Mouse (Mus musculus): ENCODE data around the gene Hp1bp3. TPM values are rescaled to one million over a fixed set of nuclear protein-coding genes. Genes with fewer than 3 reads are reported as not detected.

Gene Hp1bp3
- polyA plus RNA-seq, 1 experiment from 2014 or later, result 259 TPM

DNA sequence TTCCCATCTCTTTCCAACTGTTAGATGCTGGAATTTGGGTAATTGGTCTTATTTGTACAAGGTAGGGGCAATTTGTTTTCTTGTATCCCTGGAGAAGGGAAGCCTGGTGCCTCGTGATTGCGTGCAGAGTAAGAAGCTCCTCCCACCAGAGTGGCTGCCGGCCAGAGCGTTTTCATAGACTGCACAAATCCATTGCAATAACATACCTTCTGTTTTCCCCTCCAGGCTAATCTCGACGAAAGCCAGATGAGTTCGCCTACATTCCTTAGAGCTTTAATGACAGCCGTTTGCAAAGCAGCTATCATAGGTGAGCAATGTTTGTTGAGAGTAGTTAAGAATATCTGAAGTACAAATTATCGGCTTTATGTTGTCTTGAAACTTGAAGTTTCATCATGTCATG, 14.4 kb upstream of the Hp1bp3 start:
- no peak overlapping the region for H3K4me2 ChIP-seq
- H3K9me3 ChIP-seq (replicated peaks), result no peaks in the 10 kb centered on the region
- no peak overlapping the region for H3K27ac ChIP-seq
- ATAC-seq, result no peak
- WGBS, result 88% methylated on average over 9 of the region's 9 CpGs
- no peak overlapping the region for H3K4me3 ChIP-seq
- H3K9ac ChIP-seq, result no peak overlapping the region
- H3K4me1 ChIP-seq, result no peaks in the 10 kb centered on the region
- peaks cover 94% of the 10 kb centered on the region for H3K36me3 ChIP-seq (ENCODE audit: poor library complexity, severe bottlenecking)
- H3K27me3 ChIP-seq, result no peaks in the 10 kb centered on the region

DNA sequence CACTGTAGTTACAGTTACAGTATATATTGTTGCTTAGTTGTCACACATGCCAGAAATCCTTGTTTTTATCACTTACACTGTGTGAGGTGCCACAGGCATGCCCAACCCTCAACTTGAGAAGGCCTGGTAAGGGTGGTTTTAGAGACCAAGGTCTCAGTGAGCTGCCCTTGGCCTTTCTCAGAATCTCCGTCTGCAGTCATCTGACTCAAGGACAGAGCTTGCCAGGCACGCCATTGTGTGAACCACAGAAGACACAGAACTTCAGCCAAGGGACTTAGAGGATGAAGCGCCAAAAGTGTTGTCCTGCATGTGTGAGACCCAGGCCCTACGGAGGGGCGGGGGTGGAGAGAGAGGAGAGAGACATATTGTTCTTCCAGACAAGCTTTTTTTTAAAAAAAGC, 6.0 kb upstream of the Hp1bp3 start:
- Histone ChIP-seq H3K4me2 (no peak overlapping the region), H3K9ac (no peak overlapping the region), H3K27me3 (no peaks in the 10 kb centered on the region), H3K27ac (no peak overlapping the region), H3K9me3 (replicated peaks) (no peaks in the 10 kb centered on the region), H3K4me3 (no peak overlapping the region), H3K4me1 (no peaks in the 10 kb centered on the region), H3K36me3 (ENCODE audit: poor library complexity, severe bottlenecking) (peaks cover 49% of the 10 kb centered on the region)
- WGBS, result 89% methylated on average over 5 of the region's 5 CpGs
- ATAC-seq, result no peak

DNA sequence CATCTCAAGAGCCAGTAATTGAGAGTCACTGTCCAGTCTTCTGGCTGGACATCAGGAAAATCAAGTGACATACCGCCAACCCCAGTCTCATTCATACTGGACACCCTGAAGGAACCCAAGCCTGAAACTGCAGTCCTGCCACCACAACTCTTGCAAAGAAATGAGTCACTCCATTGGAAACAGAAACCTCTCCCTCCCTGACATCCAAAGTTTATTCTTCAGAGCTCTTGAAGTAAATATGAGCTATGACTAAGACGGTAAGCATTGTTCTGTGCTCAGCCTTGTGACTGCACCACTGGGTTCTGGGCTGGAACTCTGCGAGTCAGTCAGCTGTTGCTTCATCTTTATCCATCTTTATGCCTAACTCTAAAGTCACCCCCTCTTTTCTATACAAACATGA, 2.2 kb upstream of the Hp1bp3 start:
- no peak for ATAC-seq
- Histone ChIP-seq H3K9me3 (replicated peaks) (no peaks in the 10 kb centered on the region), H3K4me3 (no peak overlapping the region), H3K27me3 (no peaks in the 10 kb centered on the region), H3K36me3 (ENCODE audit: poor library complexity, severe bottlenecking) (peaks cover 14% of the 10 kb centered on the region), H3K4me2 (no peak overlapping the region), H3K4me1 (peaks cover 22% of the 10 kb centered on the region), H3K9ac (no peak overlapping the region), H3K27ac (no peak overlapping the region)
- WGBS, result 86% methylated on average over 3 of the region's 3 CpGs

DNA sequence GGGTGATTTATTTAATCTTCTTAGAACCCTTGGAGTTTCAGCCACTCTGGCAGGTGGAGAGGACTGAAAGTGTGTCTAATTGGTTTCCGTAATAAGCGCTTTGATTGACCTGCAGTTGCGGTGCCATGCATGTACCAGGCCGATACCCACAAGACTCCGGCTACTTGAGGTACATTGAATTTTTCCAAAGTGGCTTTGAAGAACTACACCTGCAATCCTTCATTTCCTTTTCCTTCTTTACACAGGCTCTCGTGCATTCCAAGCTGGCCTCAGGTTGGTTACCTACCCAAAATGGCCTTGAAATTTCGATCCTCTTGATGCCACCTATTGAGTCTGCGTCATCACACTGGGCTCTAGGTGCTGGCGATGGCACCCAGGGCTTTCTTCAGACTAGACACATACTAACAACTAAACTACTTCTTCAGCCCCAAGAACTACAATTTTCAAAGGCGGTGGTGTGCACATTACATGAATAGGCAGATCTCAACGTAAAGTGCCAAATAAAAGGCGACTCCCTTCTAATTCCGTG, 361 bp upstream of the Hp1bp3 start:
- no peak for ATAC-seq
- Histone ChIP-seq H3K4me3 (peak overlapping the region; percentile 99), H3K4me2 (peak overlapping the region; percentile 78), H3K4me1 (peaks cover 39% of the 10 kb centered on the region), H3K36me3 (ENCODE audit: poor library complexity, severe bottlenecking) (no peaks in the 10 kb centered on the region), H3K9ac (peak overlapping the region; percentile 99), H3K27ac (peak overlapping the region; percentile 99), H3K27me3 (no peaks in the 10 kb centered on the region), H3K9me3 (replicated peaks) (no peaks in the 10 kb centered on the region)
- WGBS, result 46% methylated on average over 13 of the region's 13 CpGs

DNA sequence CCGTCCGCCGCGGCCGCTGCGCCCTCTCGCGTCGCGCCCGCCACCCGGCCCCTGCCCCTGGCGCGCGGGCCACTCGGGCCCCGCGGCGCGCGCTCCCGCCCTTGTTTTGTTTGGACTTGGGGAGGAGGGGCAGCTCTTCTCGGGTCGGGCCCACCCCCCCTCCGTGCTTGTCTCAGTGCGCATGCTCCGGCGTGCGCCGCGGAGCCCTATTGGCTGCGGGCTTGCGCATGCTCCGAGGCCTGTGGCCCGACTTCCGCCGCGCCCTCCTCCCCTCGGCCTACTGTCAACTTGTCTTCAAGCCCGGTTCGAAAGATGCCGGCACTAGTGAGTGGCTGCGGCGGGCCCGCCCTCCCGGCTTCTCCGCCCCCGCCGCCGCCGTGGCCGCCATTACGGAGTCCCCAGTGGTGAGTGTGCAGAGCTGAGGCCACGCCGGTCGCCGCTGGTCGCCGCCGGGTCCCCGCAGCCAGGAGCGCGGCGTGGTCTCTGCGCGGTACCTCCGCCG, 846 bp downstream of the Hp1bp3 start:
- WGBS, result under 1% methylated on average over 49 of the region's 68 CpGs
- no peaks in the 10 kb centered on the region for H3K9me3 ChIP-seq (replicated peaks)
- H3K9ac ChIP-seq, result peak overlapping the region; percentile 99
- ATAC-seq, result peak; percentile 96
- peak overlapping the region; percentile 89 for H3K4me2 ChIP-seq
- peak overlapping the region; percentile 99 for H3K4me3 ChIP-seq
- H3K27ac ChIP-seq, result peak overlapping the region; percentile 99
- peaks cover 40% of the 10 kb centered on the region for H3K4me1 ChIP-seq
- no peaks in the 10 kb centered on the region for H3K27me3 ChIP-seq
- peaks cover 1% of the 10 kb centered on the region for H3K36me3 ChIP-seq (ENCODE audit: poor library complexity, severe bottlenecking)

DNA sequence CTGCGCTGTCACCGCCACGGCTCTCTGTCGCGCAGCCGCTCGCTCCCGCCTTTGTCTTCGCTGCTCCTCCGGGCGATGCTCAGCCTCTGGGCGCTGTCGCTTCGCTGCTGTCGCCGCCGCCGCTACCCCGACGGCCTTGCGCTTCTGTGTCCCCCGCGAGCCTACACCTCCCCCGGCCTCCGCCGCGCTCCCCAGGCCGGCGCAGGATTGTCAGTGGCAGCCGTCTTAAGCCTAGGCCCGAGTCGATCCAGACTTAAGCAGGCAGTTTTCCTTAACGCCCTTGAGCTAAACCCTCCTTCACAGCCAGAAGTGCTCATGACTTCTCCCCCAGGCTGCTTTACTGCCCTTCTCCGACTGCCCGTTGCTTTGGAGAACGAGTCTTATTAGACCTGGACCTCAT, 1.3 kb downstream of the Hp1bp3 start:
- H3K27ac ChIP-seq, result peak overlapping the region; percentile 99
- H3K27me3 ChIP-seq, result no peaks in the 10 kb centered on the region
- peak overlapping the region; percentile 99 for H3K9ac ChIP-seq
- H3K4me2 ChIP-seq, result peak overlapping the region; percentile 89
- peak overlapping the region; percentile 99 for H3K4me3 ChIP-seq
- H3K36me3 ChIP-seq (ENCODE audit: poor library complexity, severe bottlenecking), result peaks cover 6% of the 10 kb centered on the region
- ATAC-seq, result no peak; the same call in none of the 2 replicates
- H3K9me3 ChIP-seq (replicated peaks), result no peaks in the 10 kb centered on the region
- WGBS, result under 1% methylated on average over 36 of the region's 36 CpGs
- peaks cover 40% of the 10 kb centered on the region for H3K4me1 ChIP-seq

DNA sequence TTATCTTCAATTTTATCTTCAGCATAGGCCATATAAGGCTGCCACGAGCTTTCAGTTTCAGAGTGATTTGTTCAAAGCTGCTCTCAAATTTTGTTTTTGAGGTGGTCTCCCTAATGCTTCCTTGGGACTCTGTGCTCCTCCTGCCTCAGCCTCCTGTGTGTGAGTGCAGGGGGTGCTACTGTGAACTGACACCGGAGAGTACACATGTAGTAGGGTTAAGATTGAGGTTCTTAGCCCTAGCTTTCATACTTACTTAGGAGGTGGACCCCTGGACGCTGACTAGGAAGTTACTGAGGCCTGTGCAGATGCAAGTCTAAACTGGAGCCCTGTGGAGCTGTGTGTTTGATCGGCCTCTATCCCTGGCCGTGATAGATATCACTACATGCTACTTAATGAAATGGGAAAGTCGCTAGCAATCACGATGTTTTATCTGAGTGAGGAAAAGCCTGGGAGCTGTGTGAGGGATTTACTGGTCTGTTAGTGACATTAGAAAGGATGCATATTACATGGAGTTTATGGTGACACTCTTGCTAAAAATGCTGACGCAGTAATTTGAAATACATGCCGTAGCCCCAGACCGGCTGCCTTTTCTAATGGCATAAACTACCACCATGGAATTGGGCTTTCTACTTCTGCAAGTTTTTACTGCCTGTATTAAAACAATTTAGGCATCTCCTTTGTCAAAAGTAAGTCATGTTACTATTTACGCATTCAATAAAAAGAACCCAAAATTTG, 2.0 kb downstream of the Hp1bp3 start:
- peak overlapping the region; percentile 99 for H3K9ac ChIP-seq
- H3K36me3 ChIP-seq (ENCODE audit: poor library complexity, severe bottlenecking), result peaks cover 13% of the 10 kb centered on the region
- H3K4me2 ChIP-seq, result peak overlapping the region; percentile 89
- H3K4me3 ChIP-seq, result peak overlapping the region; percentile 99
- H3K27me3 ChIP-seq, result no peaks in the 10 kb centered on the region
- no peaks in the 10 kb centered on the region for H3K9me3 ChIP-seq (replicated peaks)
- WGBS, result 84% methylated on average over 11 of the region's 11 CpGs
- peak overlapping the region; percentile 99 for H3K27ac ChIP-seq
- H3K4me1 ChIP-seq, result peaks cover 40% of the 10 kb centered on the region
- no peak for ATAC-seq

DNA sequence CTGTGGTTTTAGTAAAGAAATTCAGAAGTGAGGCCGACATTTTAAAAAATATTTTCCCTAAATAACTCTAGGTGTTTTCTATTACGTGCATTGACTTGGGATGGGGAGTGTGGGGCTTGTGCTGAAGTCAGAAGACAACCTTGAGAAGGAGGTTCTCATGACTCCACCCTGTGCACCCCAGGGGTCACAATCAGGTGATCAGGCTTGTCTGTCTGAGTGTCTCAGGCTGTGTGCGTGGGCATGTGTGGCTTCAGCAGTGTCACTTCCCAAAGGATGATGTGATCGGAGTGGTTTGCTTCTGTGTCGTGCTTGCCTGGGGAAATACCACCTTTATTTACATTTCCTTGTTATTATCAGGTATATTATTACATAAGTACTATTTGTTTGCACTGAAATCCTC, 3.2 kb downstream of the Hp1bp3 start:
- Histone ChIP-seq H3K27ac (no peak overlapping the region), H3K27me3 (no peaks in the 10 kb centered on the region), H3K4me2 (peak overlapping the region; percentile 89), H3K9ac (peak overlapping the region; percentile 19; the same call in 1 of the 2 replicates), H3K9me3 (replicated peaks) (no peaks in the 10 kb centered on the region), H3K4me3 (no peak overlapping the region), H3K36me3 (ENCODE audit: poor library complexity, severe bottlenecking) (peaks cover 25% of the 10 kb centered on the region), H3K4me1 (peaks cover 40% of the 10 kb centered on the region)
- 92% methylated on average over 5 of the region's 5 CpGs for WGBS
- ATAC-seq, result no peak

DNA sequence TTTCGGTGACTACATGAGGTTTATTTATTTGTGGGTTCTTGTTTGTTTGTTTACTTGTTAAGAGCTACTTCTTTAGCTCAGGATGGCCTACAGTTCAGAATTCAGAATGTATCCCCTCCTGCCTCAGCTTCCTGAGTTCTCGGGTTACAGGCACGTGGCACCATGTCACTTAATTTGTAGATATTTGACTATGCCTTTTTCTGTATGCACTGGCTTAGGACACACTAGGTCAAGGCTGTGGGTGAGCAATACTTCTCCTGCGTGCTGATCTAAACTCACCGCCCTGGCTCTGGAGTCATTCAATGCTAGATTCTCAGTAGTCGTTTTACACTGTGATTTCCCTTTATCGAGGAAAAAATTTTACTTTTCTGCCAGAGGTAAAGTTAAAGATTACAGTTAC, 4.7 kb downstream of the Hp1bp3 start:
- H3K4me1 ChIP-seq, result peaks cover 34% of the 10 kb centered on the region
- H3K27ac ChIP-seq, result no peak overlapping the region
- H3K4me3 ChIP-seq, result no peak overlapping the region
- H3K4me2 ChIP-seq, result no peak overlapping the region
- WGBS, result 87% methylated on average over 7 of the region's 7 CpGs
- ATAC-seq, result no peak
- H3K9ac ChIP-seq, result no peak overlapping the region
- no peaks in the 10 kb centered on the region for H3K9me3 ChIP-seq (replicated peaks)
- H3K27me3 ChIP-seq, result no peaks in the 10 kb centered on the region
- H3K36me3 ChIP-seq (ENCODE audit: poor library complexity, severe bottlenecking), result peaks cover 38% of the 10 kb centered on the region

DNA sequence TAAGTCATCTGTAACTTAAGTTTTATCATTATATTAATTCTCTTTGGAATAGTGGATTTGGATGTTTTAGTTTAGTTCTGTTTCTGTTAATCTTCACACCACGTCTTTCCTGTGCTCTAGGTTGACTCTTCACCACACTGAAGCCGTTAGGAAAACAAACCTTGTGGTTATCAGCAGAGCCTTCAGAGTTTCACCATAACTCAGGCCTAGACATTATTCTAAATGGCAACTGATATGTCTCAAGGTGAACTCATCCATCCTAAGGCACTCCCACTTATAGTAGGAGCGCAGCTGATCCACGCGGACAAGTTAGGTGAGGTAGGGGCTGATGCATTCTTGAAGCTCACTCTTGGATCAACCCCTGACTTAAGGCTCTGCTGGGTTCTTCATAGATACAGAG, 5.3 kb downstream of the Hp1bp3 start:
- WGBS, result 93% methylated on average over 5 of the region's 5 CpGs
- Histone ChIP-seq H3K4me1 (peaks cover 30% of the 10 kb centered on the region), H3K27ac (no peak overlapping the region), H3K36me3 (ENCODE audit: poor library complexity, severe bottlenecking) (peaks cover 45% of the 10 kb centered on the region), H3K27me3 (no peaks in the 10 kb centered on the region), H3K9ac (no peak overlapping the region), H3K4me2 (no peak overlapping the region), H3K4me3 (no peak overlapping the region), H3K9me3 (replicated peaks) (no peaks in the 10 kb centered on the region)
- ATAC-seq, result no peak

DNA sequence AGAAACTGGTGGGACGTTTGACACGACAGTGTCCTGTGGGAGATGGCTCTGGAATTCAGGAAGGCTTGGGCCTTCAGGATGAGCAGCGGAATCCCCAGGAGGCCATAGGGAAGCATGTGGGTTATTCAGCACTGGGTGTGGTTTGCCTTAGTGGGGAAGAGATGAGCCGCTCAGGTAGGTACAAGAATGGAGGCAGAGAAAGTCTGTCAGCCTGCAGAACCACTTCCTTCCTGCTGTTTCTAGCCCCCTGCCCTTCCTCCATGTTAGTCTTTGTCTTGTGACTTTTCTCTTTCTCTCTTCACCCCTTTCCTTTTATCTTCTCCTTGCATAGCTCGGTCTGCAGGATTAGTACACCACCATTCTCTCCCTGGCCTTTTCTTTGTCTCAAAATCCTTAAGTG, 6.3 kb downstream of the Hp1bp3 start:
- no peak overlapping the region for H3K4me3 ChIP-seq
- no peak overlapping the region for H3K4me2 ChIP-seq
- no peak overlapping the region for H3K27ac ChIP-seq
- H3K27me3 ChIP-seq, result no peaks in the 10 kb centered on the region
- H3K9me3 ChIP-seq (replicated peaks), result no peaks in the 10 kb centered on the region
- peaks cover 54% of the 10 kb centered on the region for H3K36me3 ChIP-seq (ENCODE audit: poor library complexity, severe bottlenecking)
- no peak overlapping the region for H3K9ac ChIP-seq
- no peak for ATAC-seq
- WGBS, result 88% methylated on average over 5 of the region's 5 CpGs
- peaks cover 30% of the 10 kb centered on the region for H3K4me1 ChIP-seq

DNA sequence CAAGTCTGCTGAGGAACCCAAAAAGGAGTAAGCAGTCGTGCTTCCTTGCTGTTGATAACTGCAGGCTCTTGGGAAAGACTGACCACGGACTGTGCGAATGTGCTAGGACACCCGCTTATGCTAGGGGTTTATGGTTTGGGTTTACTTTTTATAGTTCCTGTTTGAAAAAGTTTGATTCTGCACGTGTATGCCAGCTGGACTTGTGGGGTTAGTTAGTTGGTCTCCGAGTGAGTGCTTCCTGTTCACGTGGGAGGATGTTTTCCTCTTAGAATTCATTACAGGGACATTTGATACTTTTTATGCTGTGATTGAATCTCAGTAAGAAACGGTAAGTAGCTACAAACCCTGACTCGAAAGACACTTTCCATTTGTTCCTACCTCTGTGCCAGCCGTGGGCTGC, 7.5 kb downstream of the Hp1bp3 start:
- Histone ChIP-seq H3K27me3 (no peaks in the 10 kb centered on the region), H3K4me1 (peaks cover 21% of the 10 kb centered on the region), H3K4me3 (no peak overlapping the region), H3K9ac (no peak overlapping the region), H3K4me2 (no peak overlapping the region), H3K27ac (no peak overlapping the region), H3K9me3 (replicated peaks) (no peaks in the 10 kb centered on the region), H3K36me3 (ENCODE audit: poor library complexity, severe bottlenecking) (peaks cover 66% of the 10 kb centered on the region)
- 90% methylated on average over 10 of the region's 10 CpGs for WGBS
- ATAC-seq, result no peak
